Mouse (Mus musculus) right cerebral cortex, postnatal 14 days (tissue): ENCODE measurements at regions not wholly inside any gene's neighbourhood (a gene's known extent, or its start where the extent isn't known, plus 50 kb on each side); places are given as distances from the start of the nearest gene placed in this dataset.

Source experiments
- DNase-seq: peaks from one replicate; pipeline ENCODE4 v3.0.0; 2022

GRCm38 (mm10) chr3:50761766-50762165, 318.4 kb upstream of the Slc7a11 start:
- no peak for DNase-seq

GRCm38 (mm10) chr3:50758106-50758505, 314.7 kb upstream of the Slc7a11 start:
- DNase-seq = no peak

GRCm38 (mm10) chr3:50737173-50737572, 293.8 kb upstream of the Slc7a11 start:
- DNase-seq = no peak

GRCm38 (mm10) chr3:50719035-50719434, 275.6 kb upstream of the Slc7a11 start:
- no peak for DNase-seq

DNA sequence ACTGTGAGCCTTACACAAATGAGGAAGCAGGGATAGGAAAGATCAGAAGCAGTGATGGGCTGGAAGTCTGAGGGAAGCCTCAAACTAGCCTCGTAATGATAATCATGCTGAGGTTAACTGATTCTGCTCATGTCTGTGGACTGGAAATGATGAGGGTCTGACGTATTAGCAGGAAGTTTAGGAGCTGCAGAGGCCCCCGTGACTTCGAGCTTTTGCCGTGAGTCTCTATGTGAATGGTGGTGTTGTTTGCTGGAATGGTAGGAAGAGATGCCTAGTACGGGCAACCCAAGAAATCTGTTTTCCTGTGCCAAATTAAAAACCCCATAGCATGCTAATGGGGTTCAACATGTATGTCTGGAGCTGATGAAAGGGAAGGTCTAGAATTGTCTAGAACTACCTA, 270.0 kb upstream of the Slc7a11 start:
- DNase-seq = no peak

GRCm38 (mm10) chr3:50709415-50709989, 266.1 kb upstream of the Slc7a11 start:
- DNase-seq = no peak

DNA sequence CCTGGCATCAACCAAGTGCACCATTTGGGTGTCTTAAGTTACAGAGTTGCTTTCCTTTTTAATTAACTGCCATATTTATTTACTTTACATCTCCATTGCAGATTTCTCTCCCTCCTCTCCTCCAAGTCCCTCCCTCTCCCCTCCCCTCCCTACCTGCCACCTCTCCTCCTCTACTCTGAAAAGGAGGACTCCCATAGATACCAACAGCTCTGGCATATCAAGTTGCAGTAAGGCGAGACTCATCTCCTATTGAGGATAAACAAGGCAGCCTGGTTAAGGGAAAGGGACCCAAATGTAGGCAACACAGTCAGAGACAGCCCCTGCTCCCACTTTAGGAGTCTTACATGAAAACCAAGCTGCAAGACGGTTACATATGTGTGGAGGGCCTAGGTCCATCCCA, 263.3 kb upstream of the Slc7a11 start:
- no peak for DNase-seq

DNA sequence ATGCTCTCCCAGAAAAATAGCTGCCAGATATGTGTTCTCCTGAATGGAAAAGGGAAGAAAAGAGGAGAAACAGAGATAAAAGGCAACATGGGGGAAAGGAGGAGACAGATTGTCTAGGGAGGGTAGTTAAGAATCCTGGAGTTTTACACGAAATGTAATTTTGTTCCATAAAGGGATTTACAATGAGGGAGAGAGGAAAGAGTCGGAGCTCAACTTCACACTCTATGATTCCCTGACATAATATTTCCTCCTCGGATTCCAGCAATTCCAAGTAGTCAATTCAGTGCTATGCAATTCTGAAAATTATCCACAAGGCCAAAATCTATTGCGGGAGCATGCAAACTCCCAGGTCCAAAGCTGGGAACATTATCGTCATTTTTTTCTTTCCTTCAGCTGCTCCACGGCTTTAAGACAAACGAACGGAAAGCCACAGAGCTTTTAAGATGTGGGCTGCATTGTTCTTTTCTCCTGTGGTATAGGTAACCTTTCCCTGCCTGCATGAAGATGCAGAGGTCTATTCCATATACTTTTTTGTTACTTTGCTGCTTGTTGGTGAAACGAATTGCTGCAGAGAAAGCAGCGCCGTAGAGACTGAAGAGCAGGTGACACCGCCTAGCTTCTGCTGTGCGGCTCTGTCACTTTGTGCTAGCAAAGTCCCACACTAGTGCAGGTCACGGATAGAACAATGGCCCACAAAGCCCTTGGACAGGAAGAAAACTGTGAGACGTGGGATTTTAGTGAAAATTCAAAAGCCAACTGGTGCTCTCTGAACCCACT, 251.7 kb upstream of the Slc7a11 start:
- no peak for DNase-seq

DNA sequence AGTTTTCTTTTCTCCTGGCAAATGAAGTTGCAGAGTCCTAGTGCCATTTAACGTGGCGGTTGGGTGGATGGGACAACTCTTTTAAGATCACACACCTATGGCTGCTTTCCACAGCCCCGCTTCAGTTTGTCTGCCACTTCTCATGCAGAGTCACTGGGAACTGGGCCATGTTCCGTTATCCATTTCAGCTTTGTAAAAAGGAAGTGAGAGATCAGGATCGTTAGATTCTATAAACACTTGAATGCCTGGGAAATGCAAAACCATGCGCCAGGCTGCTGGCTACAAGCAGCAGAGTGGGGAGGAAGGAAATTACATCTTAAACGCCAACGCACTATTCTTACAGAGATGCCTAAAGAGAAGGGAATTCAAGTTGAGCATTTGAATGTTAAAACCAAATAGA, 251.1 kb upstream of the Slc7a11 start:
- peak; percentile 8 for DNase-seq

- DNase-seq = no peak
Observed at GRCm38 (mm10) chr3:50692306-50692705, 248.9 kb upstream of the Slc7a11 start.

DNA sequence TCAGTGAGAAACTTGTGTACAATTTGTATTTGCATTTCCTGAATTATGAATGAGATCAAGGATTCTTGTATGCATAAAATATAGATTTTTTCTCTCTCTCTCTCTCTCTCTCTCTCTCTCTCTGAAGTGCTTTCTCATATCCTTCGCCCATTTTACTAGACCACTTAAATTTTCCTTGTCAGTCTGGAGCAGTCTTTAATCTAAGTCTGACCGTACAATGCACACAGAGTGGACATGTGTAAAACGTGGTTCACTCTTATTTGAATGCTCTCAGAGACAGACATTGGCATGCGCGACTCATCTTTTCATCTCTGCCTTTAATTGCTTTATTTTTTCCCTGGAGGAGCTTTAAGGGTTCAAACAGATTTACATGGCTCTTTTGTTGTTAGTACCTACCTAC, 247.3 kb upstream of the Slc7a11 start:
- no peak for DNase-seq

DNA sequence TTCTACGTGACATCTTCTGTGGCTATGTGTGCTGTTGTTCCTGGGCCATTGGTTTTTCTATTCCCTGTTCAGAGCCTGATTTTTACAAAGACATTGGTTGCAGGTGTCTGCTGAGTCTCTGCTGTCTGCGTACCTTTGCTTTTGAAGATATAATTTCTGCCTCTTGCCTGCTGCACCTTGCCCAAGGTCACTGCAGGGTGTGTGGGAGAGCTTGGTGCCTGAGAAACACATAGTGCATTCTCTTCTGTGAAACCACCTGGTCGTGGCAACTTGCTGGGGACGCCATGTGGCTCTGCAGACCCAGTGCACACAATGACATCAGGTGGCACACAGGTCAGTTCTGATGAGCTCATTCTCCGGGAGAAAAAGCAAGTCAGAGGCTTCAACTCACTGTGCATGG, 246.0 kb upstream of the Slc7a11 start:
- DNase-seq = no peak

DNA sequence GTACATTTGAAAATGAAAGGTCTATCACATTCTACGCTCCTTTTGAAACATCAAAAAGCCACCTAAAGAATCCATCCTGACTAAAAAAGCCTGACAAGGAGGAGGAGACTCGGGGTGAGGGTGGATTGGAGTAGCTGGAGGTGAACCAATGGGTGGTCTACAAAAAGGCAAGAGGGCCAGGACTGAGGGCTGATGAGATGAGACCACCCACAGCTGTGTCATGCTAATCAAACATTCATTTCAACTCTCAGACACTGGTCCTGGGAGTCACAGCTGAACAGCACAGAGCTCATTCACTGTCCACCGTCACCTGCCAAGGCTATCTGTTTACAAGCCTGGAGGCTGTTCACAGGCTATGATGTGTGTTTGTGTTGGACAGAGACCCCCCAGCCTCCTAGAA, 244.3 kb upstream of the Slc7a11 start:
- DNase-seq = no peak

DNA sequence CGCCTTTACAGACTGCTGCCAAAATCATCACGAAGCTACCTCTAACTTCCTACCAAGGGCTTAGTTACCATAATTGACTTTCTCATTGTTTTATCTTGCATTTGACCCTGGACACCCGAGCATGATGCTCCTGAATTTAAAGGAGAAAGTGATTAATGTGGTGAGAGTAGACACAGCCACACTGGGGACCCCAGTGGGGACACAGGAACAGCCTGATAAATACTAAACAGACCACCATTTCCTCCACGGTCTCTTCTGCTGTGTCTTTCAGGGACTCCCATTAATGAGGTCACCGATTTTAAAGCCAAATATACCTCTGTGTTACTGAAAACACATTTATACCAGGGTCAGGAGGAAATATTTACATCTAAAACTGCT, 235.2 kb upstream of the Slc7a11 start:
- DNase-seq = no peak

DNA sequence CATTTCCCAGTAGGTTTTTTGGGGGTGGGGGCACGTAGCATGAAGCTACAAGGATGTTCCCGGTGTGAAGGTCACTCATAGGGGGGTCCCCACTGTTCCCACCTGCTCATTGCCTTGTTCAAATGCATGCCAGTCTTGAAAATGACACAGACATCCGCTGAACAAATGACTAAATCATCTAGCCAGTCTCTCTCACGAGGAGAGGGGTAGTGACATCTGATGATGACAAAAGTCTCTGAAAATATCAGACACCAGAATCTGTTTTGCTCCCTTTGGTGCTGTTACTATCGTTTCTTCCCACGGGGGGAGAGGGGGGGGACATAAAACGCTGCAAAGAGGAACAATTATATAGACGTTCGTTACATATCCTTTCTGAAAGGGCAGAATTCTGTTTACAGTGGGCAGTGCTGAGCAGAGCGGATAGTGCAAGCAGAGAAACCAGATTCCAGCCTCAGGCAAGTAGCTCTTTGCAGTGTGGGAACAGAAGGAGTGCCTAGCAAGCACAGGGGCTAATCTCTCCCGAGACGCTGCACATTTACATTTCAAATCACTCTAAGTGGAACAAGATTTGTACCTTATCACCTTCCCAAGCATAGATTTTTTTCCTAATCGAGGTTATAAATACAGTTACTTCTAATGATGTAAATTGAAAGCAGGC, 234.7 kb upstream of the Slc7a11 start:
- DNase-seq = no peak

GRCm38 (mm10) chr3:50675769-50676168, 232.4 kb upstream of the Slc7a11 start:
- DNase-seq = no peak

DNA sequence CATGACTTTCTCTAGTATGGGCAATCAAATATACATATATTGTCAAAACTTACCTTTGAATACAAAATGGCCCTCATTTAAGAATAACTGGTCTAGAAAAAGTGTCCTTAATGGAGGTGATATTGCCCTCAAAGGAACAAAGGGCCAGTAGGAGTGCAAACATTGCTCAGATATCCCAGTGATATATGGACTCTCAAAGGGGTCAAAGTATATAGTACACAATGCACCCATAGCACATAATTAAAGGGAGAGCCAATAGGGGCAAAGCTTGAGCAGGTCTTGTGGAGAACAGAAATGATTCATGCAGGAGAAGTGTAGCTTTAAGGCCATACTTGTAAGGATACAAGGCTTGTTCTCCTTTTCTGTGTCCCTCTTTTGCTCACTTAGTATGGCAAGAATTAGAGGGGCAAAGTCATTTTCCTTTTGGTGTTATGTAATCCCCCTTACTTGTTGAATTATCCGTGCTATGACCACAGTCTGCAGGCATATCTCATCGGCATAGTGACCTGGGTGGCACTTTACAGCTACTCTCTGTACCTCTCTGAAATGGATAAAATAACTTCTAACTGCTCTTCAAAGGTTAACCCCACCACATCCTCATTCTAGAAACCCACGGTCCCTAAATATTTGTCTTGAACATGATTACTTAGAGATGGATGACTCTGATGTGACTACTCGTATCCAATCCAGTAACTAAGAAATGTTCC, 231.6 kb upstream of the Slc7a11 start:
- DNase-seq = no peak

GRCm38 (mm10) chr3:50665316-50665715, 221.9 kb upstream of the Slc7a11 start:
- no peak for DNase-seq

- DNase-seq = no peak
Observed at GRCm38 (mm10) chr3:50660966-50661365, 217.6 kb upstream of the Slc7a11 start.

DNA sequence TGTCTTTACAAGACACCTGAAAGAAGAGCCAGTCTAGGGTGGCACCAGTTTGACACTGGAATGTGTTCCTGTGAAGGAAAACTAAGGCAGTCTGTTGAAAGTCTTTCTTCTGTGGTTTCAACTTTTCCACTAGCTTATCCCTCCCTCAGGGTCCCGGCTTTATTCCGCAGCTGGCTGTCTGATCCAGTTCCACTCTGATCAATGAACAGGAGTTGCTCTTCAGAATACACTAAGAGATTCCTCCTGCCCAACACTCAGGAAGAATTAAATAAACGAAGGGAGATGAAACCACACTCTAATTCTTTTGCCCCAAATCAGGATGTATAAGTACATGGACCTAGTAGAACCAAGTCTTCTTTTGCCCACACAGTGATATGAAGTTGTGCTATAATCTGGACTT, 217.2 kb upstream of the Slc7a11 start:
- DNase-seq = no peak

DNA sequence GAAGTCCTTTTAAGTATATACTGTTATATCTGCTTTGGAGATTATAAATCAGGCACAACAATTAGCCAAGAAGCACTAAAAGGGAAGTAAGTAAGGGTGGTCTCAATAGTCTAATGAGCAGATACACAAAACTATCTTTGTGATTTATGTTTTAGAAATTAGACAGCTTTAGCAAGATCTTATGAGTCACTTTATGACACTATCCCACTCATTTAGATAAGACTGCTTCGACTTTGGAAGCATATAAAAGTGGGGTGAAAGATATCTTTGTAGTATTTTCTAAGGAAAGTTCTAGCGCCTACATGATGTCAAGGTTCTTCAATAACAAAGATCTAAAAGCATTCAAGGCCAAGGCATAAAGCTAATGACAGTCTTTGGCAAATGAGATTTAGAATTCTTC, 214.5 kb upstream of the Slc7a11 start:
- DNase-seq = no peak

- DNase-seq = no peak
Observed at GRCm38 (mm10) chr3:50654441-50654840, 211.0 kb upstream of the Slc7a11 start.

DNA sequence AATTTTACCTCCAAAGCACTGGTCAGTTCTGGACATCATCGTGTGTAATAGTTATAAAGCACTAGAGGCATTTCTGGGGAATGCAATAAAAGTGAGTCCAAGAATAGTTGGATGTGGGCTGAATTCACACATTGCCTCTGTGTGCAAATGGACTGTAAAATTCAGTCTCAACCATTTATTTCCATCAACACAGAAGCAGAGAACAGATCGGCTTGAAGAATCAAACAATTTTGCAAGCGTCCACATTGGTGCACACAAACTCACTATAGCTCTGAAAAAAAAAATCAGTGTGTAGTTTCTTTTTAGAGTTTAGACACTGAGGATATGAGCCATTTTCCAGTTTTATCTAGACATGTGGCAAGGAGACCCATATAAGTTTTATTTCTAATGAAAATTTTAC, 208.9 kb upstream of the Slc7a11 start:
- no peak for DNase-seq

- no peak for DNase-seq
Observed at GRCm38 (mm10) chr3:50643068-50643467, 199.7 kb upstream of the Slc7a11 start.
